Mouse (Mus musculus) ES-E14 (cell line): ENCODE measurements around the gene Cbx8. TPM values are rescaled to one million over a fixed set of nuclear protein-coding genes. Genes with fewer than 3 reads are reported as not detected.

ENCODE experiments used
- DNase-seq: peaks from one replicate; pipeline ENCODE4 v3.0.0-alpha.2; 2013; ENCODE audit warnings: low read depth, low spot score
- H3K27ac ChIP-seq: 2 replicates; pipeline ENCODE4 v1.5.1; 2012; ENCODE audit warnings: low read depth, mild to moderate bottlenecking, low read length, moderate library complexity, mixed read lengths; ENCODE audit not compliant: poor library complexity, insufficient read depth, severe bottlenecking
- H3K36me3 ChIP-seq: 2 replicates; pipeline ENCODE4 v1.6.1; 2012; ENCODE audit warnings: mild to moderate bottlenecking, low read length, moderate library complexity, mixed read lengths; ENCODE audit not compliant: control insufficient read depth, poor library complexity, insufficient read depth, severe bottlenecking
- H3K4me1 ChIP-seq, 2 experiments: fragments of 150-350 bp in 1 of 2; sonication (generic) in 1 of 2; 2 replicates each; pipeline ENCODE4 v1.6.1; 2012; ENCODE audit warnings: low read length in 2 of 2, mild to moderate bottlenecking in 1 of 2, mixed read lengths in 1 of 2; ENCODE audit not compliant: control insufficient read depth in 2 of 2, insufficient read depth in 2 of 2, poor library complexity in 1 of 2
- H3K4me3 ChIP-seq, 2 experiments: fragments of 150-350 bp in 1 of 2; sonication (generic) in 1 of 2; 2 replicates each; pipeline ENCODE4 v1.5.1; 2012; ENCODE audit warnings: low read length in 2 of 2, low read depth in 1 of 2, mild to moderate bottlenecking in 1 of 2, mixed read lengths in 1 of 2; ENCODE audit not compliant: insufficient read depth in 1 of 2, poor library complexity in 1 of 2, severe bottlenecking in 1 of 2
- H3K9ac ChIP-seq: 2 replicates; pipeline ENCODE4 v1.6.1; 2012; ENCODE audit warnings: low read depth, mild to moderate bottlenecking, low read length, mixed read lengths; ENCODE audit not compliant: poor library complexity, insufficient read depth, severe bottlenecking
- H3K9me3 ChIP-seq: fragments of 150-350 bp; sonication (generic); 2 replicates; pipeline ENCODE4 v1.6.1; 2012; ENCODE audit warnings: low read depth, mild to moderate bottlenecking, low read length; ENCODE audit not compliant: control insufficient read depth, insufficient read depth
- CHD2 ChIP-seq: IDR thresholded peaks from 2 replicates; pipeline ENCODE4 v1.6.1; 2014; ENCODE audit warnings: mild to moderate bottlenecking, low read depth, low read length, inconsistent platforms
- HCFC1 ChIP-seq: IDR thresholded peaks from 2 replicates; pipeline ENCODE4 v1.6.1; 2012; ENCODE audit warnings: low read length, inconsistent platforms, borderline replicate concordance; ENCODE audit not compliant: insufficient read depth
- MAFK ChIP-seq: IDR thresholded peaks from 2 replicates; pipeline ENCODE4 v1.6.1; 2014; ENCODE audit warnings: mild to moderate bottlenecking, low read depth, low read length, inconsistent platforms; ENCODE audit not compliant: insufficient read depth
- ZC3H11A ChIP-seq: IDR thresholded peaks from 2 replicates; pipeline ENCODE4 v1.6.1; 2012; ENCODE audit warnings: low read depth, mild to moderate bottlenecking, inconsistent platforms, low read length, borderline replicate concordance
- ZNF384 ChIP-seq: IDR thresholded peaks from 2 replicates; pipeline ENCODE4 v1.6.1; 2012; ENCODE audit warnings: low read depth, low read length, inconsistent platforms
- in situ Hi-C, 2 experiments: fragments of 600-800 bp; cut with MboI; formaldehyde crosslinking; loops; one replicate each; pipeline ENCODE4 v1.15.1; 2025; ENCODE audit warnings: low sequenced_read_pairs in 2 of 2, inconsistent platforms in 1 of 2; ENCODE audit not compliant: unreplicated experiment in 2 of 2
- total RNA-seq: library from RNA; depleted of rRNA; stranded (reverse); fragments of 300-350 nt; gene quantifications from 2 replicates; pipeline ENCODE4 v1.2.3, GENCODE M21; 2012; rRNA removed

Gene Cbx8
- total RNA-seq, 1 experiment: 1.2 TPM

GRCm38 (mm10) chr11:118995448-118995847 is 45.3 kb downstream of the Cbx8 start:
- H3K4me1 ChIP-seq: peaks cover 0 to 8% of the 10 kb centered on the region in 2 experiments; a peak in 1 of 4 replicates
- no peaks in the 10 kb centered on the region for H3K9me3 ChIP-seq
- no peak for TF ChIP-seq ZC3H11A
- TF ChIP-seq HCFC1: no peak
- no peak for TF ChIP-seq CHD2
- no peak for TF ChIP-seq ZNF384
- no peak for TF ChIP-seq MAFK
- no peaks in the 10 kb centered on the region for H3K36me3 ChIP-seq
- H3K9ac ChIP-seq: no peak overlapping the region
- no peak overlapping the region for H3K4me3 ChIP-seq
- no peak overlapping the region for H3K27ac ChIP-seq
- no peak for DNase-seq
- in situ Hi-C loops: no loop called here

- no peak for TF ChIP-seq ZNF384
- no peak for TF ChIP-seq HCFC1
- no peak for TF ChIP-seq MAFK
- no peak for TF ChIP-seq ZC3H11A
- no peak for TF ChIP-seq CHD2
- DNase-seq: no peak
- Histone ChIP-seq H3K9me3 (no peaks in the 10 kb centered on the region), H3K4me1 (no peaks in the 10 kb centered on the region; a peak in 1 of 4 replicates), H3K27ac (no peak overlapping the region), H3K36me3 (no peaks in the 10 kb centered on the region), H3K4me3 (no peak overlapping the region), H3K9ac (no peak overlapping the region)
- in situ Hi-C loops: no loop called here
Observed at GRCm38 (mm10) chr11:118992781-118993180, 48.0 kb downstream of the Cbx8 start.

- TF ChIP-seq CHD2 (no peak), HCFC1 (no peak), ZNF384 (no peak), MAFK (no peak), ZC3H11A (no peak)
- Histone ChIP-seq H3K27ac (no peak within 1 kb of the TSS), H3K4me1 (no peaks in the 10 kb centered on the region), H3K4me3 (no peak within 1 kb of the TSS), H3K9ac (no peak within 1 kb of the TSS), H3K36me3 (no peaks in the 10 kb centered on the region), H3K9me3 (no peaks in the 10 kb centered on the region)
- in situ Hi-C loops: no loop called here
- DNase-seq: no peak
Observed at GRCm38 (mm10) chr11:118987999-118988398, 52.8 kb downstream of the Cbx8 start, which contains the start of gene Enpp7. Enpp7 (plus strand) TSS chr11:118988188.

Other genes starting within 250 kb of the Cbx8 start
- 0.45 and 0.69 TPM in 2 replicates for gene Rbfox3, start 129.4 kb downstream of the Cbx8 start, total RNA-seq
- not detected in 2 replicates for gene Enpp7, start 52.8 kb downstream of the Cbx8 start, total RNA-seq
- 12.6 and 13.9 TPM in 2 replicates for gene Cbx2, start 18.0 kb downstream of the Cbx8 start, total RNA-seq
- 0.90 and 1.8 TPM in 2 replicates for gene Cbx4, start 45.3 kb upstream of the Cbx8 start, total RNA-seq
- 6.3 and 10.1 TPM in 2 replicates for gene Tbc1d16, start 187.5 kb upstream of the Cbx8 start, total RNA-seq
- 6.2 and 6.4 TPM in 2 replicates for gene Ccdc40, start 187.6 kb upstream of the Cbx8 start, total RNA-seq
- 69.3 and 116 TPM in 2 replicates for gene Gaa, start 226.9 kb upstream of the Cbx8 start, total RNA-seq